Mouse (Mus musculus): ENCODE results near the gene Elobl.

- no peak for TF ChIP-seq CTCF (conservative IDR thresholded peaks at IDR 0.05; ENCODE audit: insufficient read depth, insufficient read length, low read depth, low read length)
- TF ChIP-seq POLR2A (IDR thresholded peaks at IDR 0.05; ENCODE audit: low read depth, low read length) = no peak
These were observed 33.7 kb upstream of the Elobl start for GRCm38 (mm10) chr11:89000527-89000819.

Data from kidney, adult 2 months (tissue).